Mouse (Mus musculus) forebrain, embryonic 10.5 days (tissue): ENCODE results near the gene Arhgap32. TPM values are rescaled to one million over a fixed set of nuclear protein-coding genes. Genes with fewer than 3 reads are reported as not detected.

ENCODE experiments used
- DNase-seq: peaks from one replicate; pipeline ENCODE4 v3.0.0-alpha.2; 2017; ENCODE audit warnings: low spot score; ENCODE audit errors: extremely low spot score
- H3K27ac ChIP-seq: fragments of 300-500 bp; sonication (generic); 2 replicates; pipeline ENCODE4 v1.5.1; 2016; ENCODE audit warnings: mild to moderate bottlenecking
- H3K27me3 ChIP-seq: fragments of 300-500 bp; sonication (generic); 2 replicates; pipeline ENCODE4 v1.6.1; 2016; ENCODE audit warnings: mild to moderate bottlenecking; ENCODE audit not compliant: poor library complexity, severe bottlenecking
- H3K36me3 ChIP-seq: fragments of 300-500 bp; sonication (generic); replicated peaks from 2 replicates; pipeline ENCODE4 v1.6.1; 2016; ENCODE audit warnings: mild to moderate bottlenecking, moderate library complexity
- H3K4me1 ChIP-seq: fragments of 300-500 bp; sonication (generic); 2 replicates; pipeline ENCODE4 v1.6.1; 2016
- H3K4me3 ChIP-seq: fragments of 300-500 bp; sonication (generic); 2 replicates; pipeline ENCODE4 v1.5.1; 2016; ENCODE audit warnings: mild to moderate bottlenecking, moderate library complexity
- H3K9me3 ChIP-seq: fragments of 300-500 bp; sonication (generic); 2 replicates; pipeline ENCODE4 v1.6.1; 2016; ENCODE audit warnings: mild to moderate bottlenecking, moderate library complexity
- WGBS: fragments of 180-500 bp; shearing (Covaris S2); methylation state at CpG from one replicate; pipeline ENCODE4 v1.1.7; 2016; 5-methylcytosine and 5-hydroxymethylcytosine counted together
- microRNA-seq: library from miRNA; unstranded; fragments of <30 nt; microRNA quantifications from one replicate; pipeline ENCODE4, GENCODE M21; 2017
- polyA plus RNA-seq: library from polyadenylated mRNA; unstranded; fragments of >200 nt; fragmentation: Nextera tagmentation; extraction: Ambion mirVana; gene quantifications from 2 replicates; pipeline ENCODE4 v1.2.1, GENCODE M21; 2016

The Arhgap32 gene
- polyA plus RNA-seq, 1 experiment from 2014 or later: 4.5 TPM

- no peak for DNase-seq
- no peak overlapping the region for H3K4me3 ChIP-seq
- 85% methylated on average over 3 of the region's 3 CpGs for WGBS
These were observed 198.1 kb downstream of the Arhgap32 start for GRCm38 (mm10) chr9:32314071-32314470.

DNA sequence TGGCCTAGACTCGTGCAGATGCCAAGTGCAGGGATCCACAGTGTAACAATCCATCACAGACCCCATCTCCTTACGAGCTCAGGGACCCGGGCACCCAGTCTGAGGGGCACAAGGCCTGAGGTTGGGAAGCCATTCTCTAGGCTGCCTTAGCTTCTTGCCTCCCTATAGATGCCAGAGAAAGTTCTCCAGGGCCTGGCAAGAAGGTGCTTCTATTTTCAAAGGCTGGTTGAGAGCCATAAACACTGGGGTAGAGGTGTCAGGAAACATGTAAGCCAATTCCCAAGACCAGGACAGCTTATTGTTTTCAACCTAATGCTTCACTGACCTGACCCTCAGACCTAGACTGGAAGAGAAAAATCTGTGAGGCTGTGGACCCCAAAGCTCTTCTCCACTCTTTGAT lies 200.1 kb downstream of the Arhgap32 start:
- Histone ChIP-seq H3K4me3 (no peak overlapping the region), H3K27me3 (no peaks in the 10 kb centered on the region), H3K4me1 (0 out of 2 replicates have a peak, but pooled peaks cover 7% of the 10 kb centered on the region), H3K27ac (no peak overlapping the region), H3K9me3 (no peaks in the 10 kb centered on the region), H3K36me3 (no peaks in the 10 kb centered on the region)
- DNase-seq: no peak
- WGBS: 91% methylated on average over 3 of the region's 3 CpGs

More at GRCm38 (mm10) chr9:32314071-32314470, 198.1 kb downstream of the Arhgap32 start:
- Histone ChIP-seq H3K36me3 (no peaks in the 10 kb centered on the region), H3K9me3 (no peaks in the 10 kb centered on the region), H3K27ac (no peak overlapping the region), H3K4me1 (0 out of 2 replicates have a peak, but pooled peaks cover 3% of the 10 kb centered on the region), H3K27me3 (no peaks in the 10 kb centered on the region)

Small RNA genes lying within 50 kb of the gene (microRNA-seq; reads per million reads assigned to microRNA genes)
- not detected for gene Gm44453

Other genes with a start within 250 kb of the Arhgap32 start
- gene Barx2, start 202.7 kb upstream of the Arhgap32 start, polyA plus RNA-seq: not detected in 2 replicates
- 0.34 and 0.73 TPM in 2 replicates for gene Kcnj5, start 228.2 kb downstream of the Arhgap32 start, polyA plus RNA-seq